Mouse (Mus musculus): Measurements from ENCODE around the gene Lemd1.

Gene Lemd1

DNA sequence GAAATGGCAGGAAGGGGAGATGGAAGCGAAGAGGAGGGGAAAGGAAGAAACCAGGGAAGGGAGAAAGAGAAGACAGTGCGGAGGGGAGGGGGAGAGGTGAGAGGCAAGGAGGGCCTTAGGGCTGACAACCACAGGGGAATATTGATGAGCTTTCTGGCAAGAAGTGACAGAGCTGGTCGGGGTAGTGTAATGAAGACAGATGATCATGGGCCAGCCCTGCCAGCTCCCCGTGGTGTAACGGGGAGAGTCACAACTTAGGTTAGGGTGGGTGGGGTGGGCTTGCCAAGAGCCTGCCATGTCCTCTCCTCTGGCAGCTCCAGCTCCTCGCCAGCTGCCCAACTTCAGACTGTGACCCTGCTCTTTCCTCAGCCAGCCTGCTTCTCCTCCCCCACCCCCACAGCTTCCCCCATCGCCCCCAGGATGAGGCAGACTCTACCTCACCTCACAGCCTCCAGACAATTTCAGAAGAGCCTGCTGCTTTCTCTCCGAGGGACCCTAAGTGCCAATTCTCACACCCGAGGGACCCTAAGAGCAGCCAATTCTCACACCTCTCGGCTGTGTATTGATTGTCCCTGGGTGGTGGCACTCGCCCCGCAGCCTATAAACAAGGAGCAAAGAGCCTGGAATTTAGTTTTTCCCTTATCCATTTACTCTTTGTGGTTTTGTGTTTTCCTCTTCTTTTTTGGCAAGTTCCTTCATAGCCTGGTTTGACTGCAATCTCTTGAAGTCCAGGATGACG lies 26.3 kb upstream of the Lemd1 start:
- DNase-seq (ENCODE audit: low spot score) = no peak

DNA sequence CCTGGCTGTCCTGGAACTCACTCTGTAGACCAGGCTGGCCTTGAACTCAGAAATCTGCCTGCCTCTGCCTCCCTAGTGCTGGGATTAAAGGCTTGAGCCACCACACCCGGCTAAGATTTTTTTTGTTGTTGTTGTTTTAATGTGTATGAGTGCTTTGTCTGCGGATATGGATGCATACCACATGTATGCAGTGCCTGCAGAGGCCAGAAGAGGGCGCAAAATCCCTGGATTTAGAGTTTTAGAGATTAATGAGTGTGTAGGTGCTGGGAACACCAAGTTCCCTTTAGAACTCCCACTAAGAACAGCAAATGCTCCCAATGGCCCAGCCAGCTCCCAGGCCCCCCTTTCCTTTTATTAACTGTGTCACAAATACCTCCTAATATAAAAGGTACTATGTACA lies 25.4 kb upstream of the Lemd1 start:
- no peak for DNase-seq (ENCODE audit: low spot score)

DNA sequence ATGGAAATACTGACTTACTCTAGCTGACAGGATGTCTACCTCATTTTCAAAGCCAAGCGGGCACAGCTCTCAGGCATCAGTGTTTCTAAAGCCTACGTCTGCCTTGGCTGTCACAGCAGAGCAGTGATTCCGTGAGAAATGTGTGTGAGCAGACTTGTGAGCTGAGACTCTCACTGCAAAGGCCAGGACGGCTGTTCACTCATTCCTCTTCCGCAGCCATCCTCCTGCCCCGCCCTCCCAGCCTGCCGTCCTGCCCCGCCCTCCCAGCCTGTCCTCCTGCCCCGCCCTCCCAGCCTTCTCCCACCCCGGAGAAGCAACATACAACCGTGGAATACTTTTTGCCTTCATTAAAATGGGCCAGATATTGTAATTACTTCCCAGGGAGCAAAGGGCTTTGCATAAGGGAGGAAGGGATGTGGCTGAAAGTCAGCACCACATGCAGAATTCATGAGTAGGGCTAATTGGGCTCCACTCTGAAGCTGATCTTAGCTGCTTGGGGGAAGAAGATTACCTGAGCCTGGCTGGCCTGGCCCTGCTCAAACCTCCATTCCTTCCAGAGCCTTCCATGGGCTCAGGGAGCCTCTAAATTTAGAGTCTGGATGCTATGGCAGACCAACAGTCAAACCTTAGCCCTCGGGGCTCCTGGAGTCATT lies 23.0 kb upstream of the Lemd1 start:
- DNase-seq (ENCODE audit: low spot score) = no peak

DNA sequence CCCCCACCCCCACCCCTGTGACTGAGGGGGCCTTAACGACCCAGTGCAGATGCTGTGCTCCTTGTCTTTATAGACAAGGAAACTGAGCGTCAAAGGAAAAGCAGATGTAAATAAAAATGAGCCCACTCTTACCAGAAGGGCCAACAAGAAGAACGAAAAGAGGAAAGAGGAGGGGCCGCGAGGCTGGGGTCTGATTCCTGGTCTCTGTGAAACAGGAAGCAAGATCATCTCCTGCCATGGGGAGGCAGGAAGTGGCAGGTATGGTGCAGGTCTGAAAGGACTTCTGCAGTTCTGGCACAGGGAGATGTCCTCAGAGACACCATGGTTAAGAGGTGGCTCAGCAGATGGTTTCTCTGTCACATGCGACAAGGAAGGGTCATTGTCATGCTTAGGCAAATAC lies 20.5 kb upstream of the Lemd1 start:
- no peak for DNase-seq (ENCODE audit: low spot score)

DNA sequence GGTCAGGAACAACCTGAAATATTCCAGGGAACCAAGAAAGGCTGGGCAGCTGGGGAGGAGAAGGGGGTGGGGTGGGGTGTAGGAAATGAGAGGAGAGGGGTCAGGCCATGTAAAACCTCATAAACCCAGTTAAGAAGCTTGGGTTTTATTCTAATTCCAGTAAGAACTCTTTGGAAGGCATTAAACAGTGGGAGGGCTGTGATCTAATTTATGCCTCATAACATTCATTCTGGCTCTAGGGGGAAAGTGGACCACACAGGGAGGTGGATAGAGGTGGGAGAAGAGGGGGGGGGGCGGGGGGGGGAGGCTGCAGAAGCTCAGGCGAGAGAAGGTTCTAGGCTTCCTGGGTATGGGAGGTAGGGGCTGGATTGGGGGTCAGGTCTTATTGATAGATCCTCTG lies 19.6 kb upstream of the Lemd1 start:
- DNase-seq (ENCODE audit: low spot score) = no peak

DNA sequence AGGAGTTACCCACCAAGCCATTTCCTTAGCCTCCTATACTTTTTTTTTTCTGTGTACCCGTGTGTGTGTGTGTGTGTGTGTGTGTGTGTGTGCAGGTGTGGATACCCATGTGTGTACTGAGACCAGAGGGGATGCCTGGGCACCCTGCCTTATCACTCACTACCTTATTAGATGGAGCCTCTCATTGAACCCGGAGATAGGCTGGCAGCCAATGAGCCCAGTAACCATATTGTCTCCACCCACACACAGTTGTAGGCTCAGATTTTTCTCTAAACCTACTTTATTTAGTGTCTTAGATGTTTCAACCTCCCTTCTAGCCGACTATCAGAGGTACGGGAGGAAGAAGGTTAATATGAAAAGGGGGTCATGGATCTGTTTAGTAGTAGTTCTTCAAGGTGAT lies 4.9 kb upstream of the Lemd1 start:
- no peak for DNase-seq (ENCODE audit: low spot score)

DNA sequence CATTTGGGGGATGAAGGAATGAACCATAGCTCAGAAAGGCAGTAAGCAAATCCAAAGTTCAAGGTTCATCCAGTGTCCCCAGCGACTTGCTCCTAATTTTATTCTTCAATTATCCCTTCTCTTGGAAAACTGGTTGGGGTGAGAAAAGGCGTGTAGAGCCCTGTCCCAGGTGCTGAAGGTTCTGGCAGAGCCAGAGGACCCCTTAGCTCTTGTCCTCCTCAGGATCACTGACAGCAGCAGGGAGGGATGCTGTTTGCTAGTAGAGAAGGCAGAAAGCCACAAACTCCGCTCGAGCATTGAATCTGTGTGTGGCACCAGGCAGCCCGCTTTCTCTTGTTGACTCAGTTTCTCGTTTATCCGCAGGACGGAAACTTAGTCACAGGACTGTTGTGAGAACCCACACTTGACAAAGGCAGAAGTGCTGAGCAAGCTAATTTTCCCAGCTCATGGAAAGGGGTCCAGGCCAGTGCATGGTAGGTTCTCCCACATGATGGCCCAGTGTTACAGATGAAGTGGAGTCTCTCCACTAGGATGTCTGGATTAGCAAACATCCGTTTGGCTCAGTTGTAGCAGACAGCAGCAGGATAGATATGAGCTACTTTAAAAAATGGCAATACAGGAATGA lies 2.7 kb upstream of the Lemd1 start:
- DNase-seq (ENCODE audit: low spot score) = no peak

DNA sequence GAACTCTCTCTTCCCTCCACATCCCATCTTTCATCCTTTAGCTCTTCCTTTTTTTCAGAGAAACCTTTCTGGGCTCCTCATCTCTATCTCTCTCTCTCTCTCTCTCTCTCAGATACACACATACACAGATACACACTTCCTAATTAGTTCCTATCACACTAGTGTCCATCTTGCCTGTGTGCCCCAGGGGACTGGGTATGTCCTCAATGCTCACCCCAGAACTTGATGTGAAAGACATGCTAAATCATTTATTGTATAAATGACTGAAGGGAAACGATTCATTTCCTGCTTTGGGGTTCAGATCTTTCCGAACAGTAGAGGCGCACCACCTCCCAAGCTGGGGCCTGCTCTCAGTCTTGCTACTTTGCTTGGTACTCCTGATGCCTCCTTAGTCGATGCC lies 2.0 kb upstream of the Lemd1 start:
- no peak for DNase-seq (ENCODE audit: low spot score)

DNA sequence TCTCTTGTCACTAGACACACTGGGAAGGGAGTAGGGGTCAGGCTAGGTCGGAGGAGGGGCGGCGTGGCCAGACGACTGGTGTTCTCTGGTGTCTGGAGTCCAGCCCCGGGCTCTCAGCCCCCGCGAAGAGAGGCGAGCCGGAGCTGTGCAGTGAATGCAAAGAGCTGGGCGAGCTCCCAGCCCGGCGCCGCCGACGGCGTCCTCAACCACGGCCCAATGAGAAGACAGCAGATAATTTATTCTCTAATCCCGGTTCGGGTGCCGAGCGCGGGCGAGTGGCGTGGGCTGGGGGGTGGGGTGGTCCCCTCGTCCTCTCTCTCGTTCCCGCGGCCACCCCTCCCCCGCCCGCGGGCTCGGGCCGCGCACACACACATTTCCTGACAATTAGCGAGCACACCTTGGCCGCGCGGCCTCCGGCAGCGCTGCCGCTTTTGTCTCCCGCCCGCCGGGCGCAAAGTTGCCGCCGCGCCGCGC lies 1.2 kb upstream of the Lemd1 start:
- DNase-seq (ENCODE audit: low spot score) = no peak

DNA sequence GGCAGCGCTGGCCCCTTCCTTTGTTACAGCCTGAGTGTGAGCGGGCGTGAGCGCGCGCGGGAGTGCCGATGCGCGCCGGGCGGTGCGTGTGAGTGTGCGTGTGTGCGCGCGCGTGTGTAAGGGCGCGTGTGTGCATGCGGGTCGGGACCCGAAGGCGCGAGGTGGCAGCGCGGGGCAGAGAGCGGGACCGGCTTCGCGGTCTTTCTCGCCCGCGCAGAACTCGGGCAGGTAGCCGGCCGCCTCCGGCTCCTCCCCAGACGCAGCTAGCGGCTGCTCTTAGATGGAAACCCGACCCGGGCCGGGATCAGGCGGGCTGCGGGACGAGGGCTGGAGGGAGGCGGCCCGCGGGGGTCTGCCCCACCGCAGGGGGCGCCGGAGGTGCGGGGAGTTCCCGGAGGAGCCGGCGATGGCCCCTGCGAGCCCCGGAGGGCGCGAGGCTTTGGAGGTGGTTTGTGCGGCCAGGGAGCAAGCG lies 574 bp upstream of the Lemd1 start:
- DNase-seq (ENCODE audit: low spot score) = no peak

DNA sequence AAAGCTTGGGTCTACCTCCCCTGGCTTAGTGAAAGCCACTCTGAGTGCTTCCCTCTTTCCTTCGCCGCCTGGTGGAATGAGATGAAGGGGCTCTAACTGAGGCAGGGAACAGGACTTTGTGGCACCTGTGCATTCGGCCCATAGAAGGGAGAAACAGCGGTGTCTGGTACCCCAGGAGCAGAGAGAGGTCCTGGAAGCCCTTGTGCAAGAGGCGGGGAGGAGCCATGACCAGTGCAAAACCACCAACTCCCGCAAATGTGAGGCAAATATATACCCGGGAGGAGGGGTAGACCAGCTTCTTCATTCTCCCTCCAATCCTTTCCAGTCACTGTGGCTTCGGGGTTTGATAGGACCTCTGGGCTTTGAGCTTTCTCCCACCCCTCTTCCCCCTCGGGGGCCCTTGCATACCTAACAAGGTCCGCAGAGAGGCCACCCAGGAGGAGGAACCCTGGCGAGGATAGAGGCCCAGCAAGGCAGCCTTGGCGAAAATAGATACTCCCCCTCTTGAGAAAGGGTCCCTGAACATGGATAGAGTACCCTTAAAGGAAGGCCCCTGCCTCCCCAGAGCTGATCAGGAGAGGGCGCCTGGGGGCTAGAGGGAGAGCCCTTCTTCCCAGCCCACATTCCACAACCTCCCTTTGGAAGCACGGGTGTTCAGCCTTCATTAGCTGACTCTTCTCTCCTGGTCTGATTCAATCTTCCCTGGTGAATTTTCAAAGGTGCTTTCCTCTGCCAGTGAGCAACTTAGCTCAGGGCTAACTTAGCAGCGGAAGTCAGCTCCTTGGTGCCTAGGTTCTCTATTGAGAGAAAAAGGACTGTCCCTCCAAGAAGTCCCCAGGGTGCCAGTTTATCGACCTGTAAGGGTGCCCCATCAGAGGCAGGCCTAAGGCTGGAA lies 802 bp downstream of the Lemd1 start:
- no peak for DNase-seq (ENCODE audit: low spot score)

DNA sequence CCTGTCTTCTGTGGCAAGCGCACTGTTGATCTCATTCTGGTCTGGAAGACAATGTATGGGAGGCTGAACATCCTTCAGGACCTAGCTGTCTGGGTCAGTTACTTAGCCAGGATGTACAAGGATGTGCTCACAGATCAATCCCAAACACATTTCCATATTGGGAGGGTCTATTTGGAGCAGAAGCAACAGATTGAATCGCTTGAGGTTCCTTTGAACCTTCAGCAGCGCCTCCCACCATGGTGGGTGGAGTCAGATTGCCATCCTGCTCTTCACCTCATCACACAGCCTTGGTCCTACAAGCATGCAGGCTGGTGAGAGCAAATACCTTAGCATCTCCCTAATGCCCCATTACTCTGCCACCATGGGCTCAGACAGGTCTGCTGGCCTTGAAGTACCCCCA lies 2.6 kb downstream of the Lemd1 start:
- no peak for DNase-seq (ENCODE audit: low spot score)

DNA sequence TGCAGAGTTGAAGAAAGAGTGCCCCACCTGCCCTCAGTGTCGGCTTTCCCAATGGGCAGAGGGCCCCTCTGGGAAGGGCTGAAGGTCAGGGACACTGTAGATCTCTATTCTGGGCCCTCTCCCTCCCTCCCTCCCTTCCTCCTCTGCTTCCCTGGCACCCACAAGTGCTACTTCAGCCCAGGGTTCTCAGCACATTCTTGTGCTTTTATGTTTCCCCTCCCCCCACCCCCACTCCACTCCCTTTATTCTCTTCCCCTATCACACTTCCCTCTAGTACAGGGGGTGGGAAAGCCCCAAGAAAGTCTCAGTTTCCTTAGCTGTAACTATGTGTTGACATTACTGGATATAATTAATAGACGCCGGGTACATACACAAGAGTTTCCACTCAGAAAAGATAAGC lies 3.4 kb downstream of the Lemd1 start:
- no peak for DNase-seq (ENCODE audit: low spot score)

DNA sequence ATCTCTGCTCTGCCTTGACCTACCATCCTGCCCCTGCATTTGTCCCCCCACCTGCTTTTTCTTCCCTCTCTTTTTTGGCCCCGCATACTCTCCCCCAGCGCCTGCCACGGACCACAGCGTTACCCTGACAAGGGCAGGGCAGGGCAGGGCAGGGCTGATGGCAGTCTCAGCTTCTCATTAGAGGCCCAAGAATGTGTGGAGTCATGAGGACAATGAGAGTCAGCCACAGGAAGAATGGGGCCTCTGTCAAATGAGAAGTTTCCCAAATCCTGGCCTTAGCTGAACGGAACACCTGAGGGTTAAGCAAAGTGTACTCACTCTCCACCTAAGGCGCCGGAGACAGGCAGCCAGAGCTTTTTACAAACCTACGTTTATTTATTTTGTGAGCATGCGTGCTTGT lies 3.9 kb downstream of the Lemd1 start:
- no peak for DNase-seq (ENCODE audit: low spot score)

DNA sequence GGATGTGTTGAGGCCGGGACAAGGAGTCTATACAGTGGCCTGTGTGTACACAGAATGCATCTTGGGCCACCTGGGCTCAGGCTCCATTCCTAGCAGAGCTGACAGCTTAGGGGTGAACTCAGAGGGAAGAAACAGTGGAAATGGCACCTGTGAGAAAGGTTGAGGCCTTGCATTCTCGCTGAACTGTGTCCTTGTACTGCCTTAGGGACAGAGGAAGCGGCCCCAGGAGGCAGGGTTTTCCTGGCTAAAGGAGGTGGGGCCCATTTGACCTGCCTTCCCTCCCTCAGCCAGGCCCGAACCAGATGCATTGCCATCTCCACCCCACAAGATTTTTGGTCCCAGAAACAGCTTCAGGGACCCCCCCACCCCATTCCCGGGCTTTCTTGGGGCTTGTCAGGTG lies 4.5 kb downstream of the Lemd1 start:
- DNase-seq (ENCODE audit: low spot score) = no peak

DNA sequence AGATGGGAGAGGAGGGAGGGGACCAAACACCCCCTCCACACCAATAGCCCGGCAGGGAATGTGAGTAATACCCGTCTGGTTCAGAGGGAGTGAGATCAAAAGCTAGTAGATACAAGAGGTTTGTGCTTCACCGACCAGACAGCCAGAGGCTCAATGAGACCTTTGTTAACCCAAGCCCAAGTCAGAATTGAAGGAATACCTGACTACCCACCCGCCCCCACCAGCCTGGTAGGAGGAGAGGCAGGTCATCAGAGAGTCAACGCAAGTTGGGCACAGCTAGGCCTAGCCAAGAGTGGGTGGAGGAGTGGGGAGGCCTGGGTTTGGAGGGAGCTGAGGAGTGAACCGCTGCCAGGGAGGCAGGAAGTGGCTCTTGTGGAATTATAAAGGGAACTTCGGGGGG lies 5.1 kb downstream of the Lemd1 start:
- DNase-seq (ENCODE audit: low spot score) = no peak

DNA sequence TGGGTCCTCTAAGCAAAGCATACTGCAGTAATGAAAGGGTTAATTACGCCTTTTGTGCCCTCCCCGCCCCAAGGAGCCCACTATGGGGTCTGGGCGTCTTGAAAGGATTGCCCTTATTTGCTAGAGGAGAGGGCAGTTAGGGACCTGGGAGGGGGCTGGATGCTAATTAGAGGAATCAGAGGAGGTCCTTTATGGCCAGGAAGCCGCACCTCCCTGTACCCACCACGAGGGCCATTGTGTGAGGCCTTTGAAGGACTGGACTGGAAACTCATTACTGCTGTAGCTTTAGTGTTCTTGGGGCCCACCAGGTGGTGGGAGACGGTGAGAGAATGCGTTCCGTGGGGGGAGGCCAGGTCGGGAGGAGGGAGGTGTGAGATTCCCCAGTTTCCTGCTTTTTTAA lies 6.4 kb downstream of the Lemd1 start:
- DNase-seq (ENCODE audit: low spot score) = no peak

DNA sequence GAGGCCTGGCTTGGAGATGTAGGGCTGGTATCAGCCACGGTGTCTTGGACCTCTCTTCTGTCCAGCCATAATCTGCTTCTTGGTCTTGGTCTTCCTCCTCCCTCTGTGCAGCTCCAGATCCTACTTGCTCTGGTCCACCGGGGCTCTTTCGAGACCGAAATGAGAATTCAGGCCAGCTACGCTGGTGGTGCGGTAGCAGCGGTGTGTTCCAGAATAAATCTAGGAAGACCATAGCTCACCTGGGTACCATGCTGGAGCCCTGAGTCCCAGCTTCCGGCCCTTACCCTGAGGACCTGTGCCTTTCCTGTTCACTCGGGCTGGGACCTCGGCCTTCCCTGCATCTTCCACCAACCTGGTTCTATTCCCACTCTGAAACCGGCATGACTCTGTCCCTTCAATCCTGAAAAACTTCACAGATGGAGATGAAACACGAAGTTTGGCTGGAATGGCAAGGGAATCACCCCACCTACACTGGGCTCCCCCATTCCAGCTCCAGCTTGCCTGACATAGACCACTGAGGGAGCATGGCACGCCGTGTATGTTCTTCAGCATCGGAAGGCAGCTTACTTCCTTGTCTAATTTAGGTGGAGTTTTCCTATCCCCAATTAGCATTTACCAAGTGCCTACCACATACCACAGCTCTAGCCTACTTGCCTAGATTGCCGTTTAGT lies 7.3 kb downstream of the Lemd1 start:
- DNase-seq (ENCODE audit: low spot score) = no peak

DNA sequence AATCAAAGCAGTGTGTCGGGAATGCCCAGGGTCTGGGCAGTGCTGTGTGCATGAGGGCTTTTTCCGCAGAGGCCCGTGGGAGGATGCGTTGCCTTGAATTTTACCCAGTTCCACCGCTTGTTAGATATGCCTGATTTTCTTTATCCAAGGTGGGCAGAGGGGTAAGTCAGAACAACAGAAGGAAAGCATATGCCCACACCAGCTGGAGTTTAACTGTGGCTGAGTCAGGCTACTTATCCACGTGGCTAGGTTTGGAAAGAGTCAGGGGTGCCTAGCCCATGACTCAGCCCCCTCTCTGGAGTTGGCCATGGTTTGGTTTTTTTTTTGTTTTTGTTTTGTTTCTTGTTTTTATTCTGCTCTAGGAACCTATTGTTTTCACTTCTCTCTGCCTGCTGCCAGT lies 8.0 kb downstream of the Lemd1 start:
- no peak for DNase-seq (ENCODE audit: low spot score)

DNA sequence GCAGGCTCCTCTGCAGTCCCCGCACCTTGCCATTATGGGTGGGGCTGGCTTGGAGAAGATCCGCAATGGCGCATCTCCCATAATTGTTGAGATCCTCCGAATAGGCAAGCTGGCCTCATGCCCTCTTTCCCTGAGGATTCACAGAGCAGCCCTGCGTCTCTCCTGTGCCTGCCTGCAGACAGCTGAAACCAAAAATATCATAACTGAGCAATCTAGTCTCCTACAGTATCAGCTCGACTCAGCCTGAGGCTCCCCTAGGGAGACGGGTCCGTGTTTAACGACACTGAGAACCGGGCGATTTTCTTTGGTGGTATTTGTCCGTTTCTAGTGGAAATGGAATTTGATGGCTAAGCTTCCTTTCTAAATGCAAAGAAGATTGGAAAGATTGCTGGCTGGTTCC lies 8.7 kb downstream of the Lemd1 start:
- no peak for DNase-seq (ENCODE audit: low spot score)

DNA sequence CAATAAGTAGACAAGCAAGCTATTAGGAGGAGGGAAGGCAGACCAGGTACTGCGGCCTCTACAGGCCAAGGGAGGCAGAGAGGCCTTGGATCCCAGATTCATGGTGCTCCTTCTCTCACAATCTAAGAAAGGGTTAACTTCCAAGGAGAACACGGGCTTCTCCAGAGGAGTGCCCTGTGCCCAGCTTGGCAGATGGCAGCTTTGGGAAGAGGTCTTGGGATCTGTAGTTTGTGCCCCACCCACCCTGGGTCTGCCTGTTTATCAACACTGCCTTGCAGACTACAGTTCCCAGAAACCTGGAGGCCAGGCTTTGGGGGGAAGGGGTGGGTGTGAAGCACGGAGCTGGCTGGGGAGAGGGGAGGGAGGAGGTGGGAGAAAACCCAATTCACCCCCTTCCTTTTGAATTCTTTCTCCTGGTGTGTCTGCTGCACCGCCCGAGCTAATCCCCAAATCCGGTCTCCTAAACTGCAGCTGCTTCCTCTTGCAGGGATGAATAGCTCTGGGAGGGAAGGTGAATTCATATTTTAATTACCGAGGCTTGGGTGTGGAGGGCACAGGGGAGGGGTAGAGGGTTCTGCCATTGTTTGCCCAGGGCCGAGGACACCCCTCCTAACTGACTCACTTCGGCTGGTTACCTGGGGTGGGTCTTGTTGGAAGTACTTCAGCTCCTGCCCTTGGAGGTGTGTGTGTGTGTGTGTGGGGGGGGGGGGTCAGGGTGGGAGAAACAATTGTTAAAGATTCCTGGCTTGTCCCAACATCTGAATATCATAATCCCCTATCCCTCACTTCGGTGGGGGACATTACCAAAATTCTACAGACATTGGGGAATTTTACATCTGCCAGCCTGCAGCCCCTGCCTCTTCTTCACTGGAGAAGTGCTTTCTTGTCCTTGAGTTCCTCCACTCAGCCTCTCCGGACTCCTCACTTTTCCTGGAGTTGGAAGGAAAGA lies 9.6 kb downstream of the Lemd1 start:
- peak; percentile 80 for DNase-seq (ENCODE audit: low spot score)
